Mouse (Mus musculus): Measurements from ENCODE around the gene C5ar2. TPM values are rescaled to one million over a fixed set of nuclear protein-coding genes. Genes with fewer than 3 reads are reported as not detected.

Gene C5ar2
- total and polyA plus RNA-seq, 3 experiments = 0.04 to 0.33 (median 0.30) TPM

DNA sequence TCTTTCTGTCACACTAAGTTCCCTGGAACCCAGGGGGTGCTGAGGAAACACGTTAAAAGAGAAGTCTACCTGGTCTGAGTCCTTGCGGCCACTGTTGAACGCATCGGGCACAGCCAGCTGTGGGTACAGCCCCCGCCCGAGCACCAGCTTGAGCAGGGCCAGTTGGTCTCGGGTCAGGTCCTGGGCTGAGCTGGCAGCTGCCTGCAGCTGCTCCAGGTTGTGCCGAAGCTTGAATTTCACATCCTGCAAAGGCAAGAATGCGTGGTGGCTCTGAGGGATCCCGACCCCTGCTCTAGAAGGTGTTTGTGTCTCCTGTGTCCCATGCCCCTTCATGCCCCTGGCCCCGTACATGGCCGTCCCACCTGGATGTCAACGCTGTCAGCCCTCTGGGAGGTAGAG lies 40.5 kb downstream of the C5ar2 start:
- no peaks in the 10 kb centered on the region for H3K9me3 ChIP-seq (replicated peaks; ENCODE audit: low read length)
- H3K79me2 ChIP-seq (replicated peaks; ENCODE audit: control insufficient read depth, extremely low read depth, insufficient read depth, poor library complexity, severe bottlenecking) = no peaks in the 10 kb centered on the region
- no peaks in the 10 kb centered on the region for H3K27me3 ChIP-seq (replicated peaks)
- no peak overlapping the region for H3K27ac ChIP-seq (ENCODE audit: insufficient read depth, low read depth)
- dilution Hi-C loops (cut with MboI; ENCODE audit: extremely low pct_ligation_motif_present, extremely low pct_unique_long_range_greater_than_20kb, low sequenced_read_pairs) (no loop called here), in situ Hi-C loops (cut with MboI; ENCODE audit: low pct_ligation_motif_present, low pct_unique_long_range_greater_than_20kb, low sequenced_read_pairs) (no loop called here)
- H3K4me1 ChIP-seq (ENCODE audit: control insufficient read depth in 1 of 2, insufficient read depth in 2 of 2) = peaks cover 27 to 86% of the 10 kb centered on the region in 2 experiments
- no peak for DNase-seq (ENCODE audit: extremely low read depth)
- TF ChIP-seq CHD1 (IDR thresholded peaks at IDR 0.05; ENCODE audit: low read depth, low read length) (no peak), RCOR1 (conservative IDR thresholded peaks at IDR 0.05; ENCODE audit: low read depth, low read length) (no peak), MEF2A (IDR thresholded peaks at IDR 0.05; ENCODE audit: borderline replicate concordance, low read depth, low read length) (no peak), MAX (IDR thresholded peaks at IDR 0.05; ENCODE audit: low read length) (no peak), MXI1 (IDR thresholded peaks at IDR 0.05; ENCODE audit: low read depth, low read length) (no peak), MAFK (IDR thresholded peaks at IDR 0.05; ENCODE audit: insufficient replicate concordance, low read length) (no peak), TBP (conservative IDR thresholded peaks at IDR 0.05; ENCODE audit: low read depth, low read length) (no peak), EP300 (IDR thresholded peaks at IDR 0.05; ENCODE audit: low read length) (no peak)
- H3K9ac ChIP-seq (ENCODE audit: insufficient read depth, low read depth) = no peak overlapping the region
- H3K36me3 ChIP-seq (replicated peaks in 1 of 2; ENCODE audit: control insufficient read depth in 1 of 2, insufficient read depth in 1 of 2, low read length in 1 of 2) = peaks cover 79 to 96% of the 10 kb centered on the region in 2 experiments
- no peak overlapping the region for H3K4me2 ChIP-seq (ENCODE audit: insufficient read depth, low read depth, poor library complexity, severe bottlenecking)
- H3K4me3 ChIP-seq (replicated peaks in 1 of 3; ENCODE audit: low read depth in 2 of 3, low read length in 2 of 3, poor library complexity in 1 of 3) = no peak overlapping the region

DNA sequence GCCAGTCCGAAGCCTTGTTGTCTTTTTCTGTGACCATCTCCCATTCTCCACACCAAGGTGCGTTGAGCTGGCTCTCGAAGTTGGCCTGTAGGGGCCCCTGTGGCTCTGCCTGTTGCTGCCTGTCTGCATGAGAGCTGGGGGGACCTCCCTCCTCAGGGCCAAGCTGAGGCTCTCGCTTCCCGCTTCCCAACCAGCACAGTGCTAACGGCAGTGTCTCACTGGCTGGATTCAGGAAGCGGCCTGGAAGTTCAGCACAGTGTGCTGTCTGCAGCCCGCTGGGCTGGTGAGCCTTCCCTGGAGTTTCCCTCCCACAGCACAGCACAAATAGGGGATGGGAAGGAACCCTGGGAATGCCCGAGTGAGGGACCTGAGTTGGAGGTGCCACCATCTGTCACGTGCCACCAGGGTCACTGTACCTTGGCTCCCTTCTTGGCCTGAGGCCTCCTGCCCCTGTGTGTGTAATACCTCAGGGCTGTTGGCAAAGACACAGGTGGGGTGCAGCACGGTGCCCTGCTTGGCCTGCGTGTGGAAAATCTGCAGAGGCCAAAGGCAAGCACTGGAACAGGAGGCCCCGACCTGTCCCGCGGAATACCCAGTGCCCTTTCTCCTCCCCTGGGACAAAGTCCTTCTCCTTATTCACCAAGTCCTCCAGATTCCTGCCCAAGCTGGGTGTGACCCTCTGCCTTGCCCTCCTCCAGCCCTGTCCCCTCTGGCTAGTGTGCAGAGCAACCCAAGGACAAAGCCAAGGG lies 41.0 kb downstream of the C5ar2 start:
- Histone ChIP-seq H3K4me2 (ENCODE audit: insufficient read depth, low read depth, poor library complexity, severe bottlenecking) (no peak overlapping the region), H3K9ac (ENCODE audit: insufficient read depth, low read depth) (no peak overlapping the region), H3K36me3 (replicated peaks in 1 of 2; ENCODE audit: control insufficient read depth in 1 of 2, insufficient read depth in 1 of 2, low read length in 1 of 2) (peaks cover 79 to 99% of the 10 kb centered on the region in 2 experiments), H3K27me3 (replicated peaks) (no peaks in the 10 kb centered on the region), H3K79me2 (replicated peaks; ENCODE audit: control insufficient read depth, extremely low read depth, insufficient read depth, poor library complexity, severe bottlenecking) (no peaks in the 10 kb centered on the region), H3K9me3 (replicated peaks; ENCODE audit: low read length) (no peaks in the 10 kb centered on the region), H3K27ac (ENCODE audit: insufficient read depth, low read depth) (no peak overlapping the region), H3K4me1 (ENCODE audit: control insufficient read depth in 1 of 2, insufficient read depth in 2 of 2) (peaks cover 23 to 88% of the 10 kb centered on the region in 2 experiments), H3K4me3 (replicated peaks in 1 of 3; ENCODE audit: low read depth in 2 of 3, low read length in 2 of 3, poor library complexity in 1 of 3) (no peak overlapping the region)
- TF ChIP-seq MXI1 (IDR thresholded peaks at IDR 0.05; ENCODE audit: low read depth, low read length) = no peak
- no peak for TF ChIP-seq ELF1 (IDR thresholded peaks at IDR 0.05; ENCODE audit: low read depth, low read length)
- peak in 1 of 2 experiments; percentile 16; a peak in 2 of 4 replicates for TF ChIP-seq CTCF (conservative IDR thresholded peaks at IDR 0.05 in 1 of 2, IDR thresholded peaks at IDR 0.05 in 1 of 2; ENCODE audit: low read depth in 2 of 2, low read length in 2 of 2)
- no peak for TF ChIP-seq TCF12 (IDR thresholded peaks at IDR 0.05; ENCODE audit: low read depth, low read length)
- dilution Hi-C loops (cut with MboI; ENCODE audit: extremely low pct_ligation_motif_present, extremely low pct_unique_long_range_greater_than_20kb, low sequenced_read_pairs) = no loop called here
- in situ Hi-C loops (cut with MboI; ENCODE audit: low pct_ligation_motif_present, low pct_unique_long_range_greater_than_20kb, low sequenced_read_pairs) = no loop called here
- no peak for DNase-seq (ENCODE audit: extremely low read depth)

DNA sequence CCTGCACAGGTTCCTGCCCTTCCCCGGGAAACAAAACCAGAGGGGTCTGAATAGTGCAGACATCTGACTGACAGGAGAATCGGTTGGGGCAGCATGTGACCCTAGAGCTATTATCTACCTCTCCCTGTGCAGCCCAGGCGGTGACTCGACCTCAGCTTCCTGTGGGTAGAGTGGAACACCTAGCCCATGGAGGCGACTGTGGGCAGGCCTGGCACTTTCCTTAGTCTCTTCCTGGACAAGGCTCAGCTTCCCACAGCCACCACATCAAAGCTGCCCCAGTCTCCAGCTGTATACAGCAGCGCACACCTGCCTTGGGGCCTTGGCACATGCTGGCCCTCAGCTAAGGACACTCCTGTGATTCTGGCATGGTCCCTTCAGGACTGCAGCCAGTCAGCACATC lies 42.8 kb downstream of the C5ar2 start:
- in situ Hi-C loops (cut with MboI; ENCODE audit: low pct_ligation_motif_present, low pct_unique_long_range_greater_than_20kb, low sequenced_read_pairs) (no loop called here), dilution Hi-C loops (cut with MboI; ENCODE audit: extremely low pct_ligation_motif_present, extremely low pct_unique_long_range_greater_than_20kb, low sequenced_read_pairs) (no loop called here)
- no peaks in the 10 kb centered on the region for H3K27me3 ChIP-seq (replicated peaks)
- no peak overlapping the region for H3K27ac ChIP-seq (ENCODE audit: insufficient read depth, low read depth)
- no peak overlapping the region for H3K4me2 ChIP-seq (ENCODE audit: insufficient read depth, low read depth, poor library complexity, severe bottlenecking)
- H3K4me3 ChIP-seq (replicated peaks in 1 of 3; ENCODE audit: low read depth in 2 of 3, low read length in 2 of 3, poor library complexity in 1 of 3) = no peak overlapping the region
- peaks cover 79 to 98% of the 10 kb centered on the region in 2 experiments for H3K36me3 ChIP-seq (replicated peaks in 1 of 2; ENCODE audit: control insufficient read depth in 1 of 2, insufficient read depth in 1 of 2, low read length in 1 of 2)
- no peaks in the 10 kb centered on the region for H3K9me3 ChIP-seq (replicated peaks; ENCODE audit: low read length)
- no peak for DNase-seq (ENCODE audit: extremely low read depth)
- TF ChIP-seq CTCF (conservative IDR thresholded peaks at IDR 0.05 in 1 of 2, IDR thresholded peaks at IDR 0.05 in 1 of 2; ENCODE audit: low read depth in 2 of 2, low read length in 2 of 2) (no peak), ZC3H11A (IDR thresholded peaks at IDR 0.05; ENCODE audit: low read depth, low read length) (no peak), ZKSCAN1 (IDR thresholded peaks at IDR 0.05; ENCODE audit: borderline replicate concordance, low read depth, low read length) (no peak), CHD2 (IDR thresholded peaks at IDR 0.05; ENCODE audit: low read length) (no peak), MAX (IDR thresholded peaks at IDR 0.05; ENCODE audit: low read length) (no peak), EP300 (IDR thresholded peaks at IDR 0.05; ENCODE audit: low read length) (no peak), SMC3 (IDR thresholded peaks at IDR 0.05; ENCODE audit: low read depth, low read length) (no peak)
- no peak overlapping the region for H3K9ac ChIP-seq (ENCODE audit: insufficient read depth, low read depth)
- H3K4me1 ChIP-seq (ENCODE audit: control insufficient read depth in 1 of 2, insufficient read depth in 2 of 2) = peaks cover 17 to 86% of the 10 kb centered on the region in 2 experiments
- no peaks in the 10 kb centered on the region for H3K79me2 ChIP-seq (replicated peaks; ENCODE audit: control insufficient read depth, extremely low read depth, insufficient read depth, poor library complexity, severe bottlenecking)
